Mouse (Mus musculus): ENCODE measurements around the gene Cep19.
"Not testable (repeated sequence)": the region's sequence is repeated elsewhere in the genome, so short reads cannot be mapped to it uniquely, and the experiment has no call there.

Cep19 gene

DNA sequence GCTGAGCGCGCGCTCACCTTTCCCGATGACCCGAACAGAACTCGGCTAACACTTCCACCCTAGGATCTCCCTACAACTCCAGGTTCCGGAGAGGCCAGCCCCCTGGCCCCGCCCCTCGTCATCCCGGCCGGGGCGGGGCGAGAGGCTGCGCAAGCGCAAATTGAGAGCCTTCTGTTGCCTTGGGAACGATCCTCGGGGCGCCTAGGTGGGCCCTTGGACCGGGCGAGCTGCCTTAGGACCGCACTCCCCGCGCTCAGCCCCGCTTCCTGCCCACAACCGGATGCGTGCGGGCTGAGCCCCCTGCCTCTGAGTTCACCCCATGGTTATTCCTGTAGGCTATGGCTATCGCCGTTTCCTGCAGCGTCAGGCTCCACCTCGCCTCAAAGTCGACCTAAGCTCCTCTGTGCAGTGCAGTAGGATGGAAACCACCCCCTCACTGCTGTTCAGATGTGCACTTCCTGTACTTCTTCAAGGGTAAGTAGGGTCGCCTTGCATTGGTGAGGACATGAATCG is at the start of gene Cep19, which contains the start of gene Pigx:
Gene Cep19, plus strand, starts transcription at position 163 of the 513 bp plus-strand sequence.
Gene Pigx, minus strand, starts transcription at position 103 of the 513 bp plus-strand sequence.
- peak; percentile 96 for DNase-seq (ENCODE audit: low spot score)

DNA sequence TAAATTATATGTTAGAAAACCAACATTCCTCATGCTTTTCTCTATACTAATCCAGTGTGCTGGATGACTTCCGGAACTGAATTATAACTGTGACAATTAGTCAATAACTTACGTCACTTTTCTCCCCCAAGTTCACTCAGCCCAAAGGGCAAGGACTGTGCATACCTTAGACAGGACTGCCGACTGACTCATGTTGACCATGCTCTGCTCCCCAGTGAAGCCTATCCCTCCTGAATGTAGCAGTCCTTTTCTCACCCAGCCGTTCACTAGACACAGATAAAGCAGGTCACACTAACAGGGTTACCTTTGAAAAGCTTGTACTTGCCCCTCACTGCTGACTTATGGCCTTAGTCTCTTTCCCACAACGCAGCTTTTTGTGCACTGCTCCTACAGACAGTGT is 40.8 kb upstream of the Cep19 start:
- no peak for DNase-seq (ENCODE audit: low spot score)

DNA sequence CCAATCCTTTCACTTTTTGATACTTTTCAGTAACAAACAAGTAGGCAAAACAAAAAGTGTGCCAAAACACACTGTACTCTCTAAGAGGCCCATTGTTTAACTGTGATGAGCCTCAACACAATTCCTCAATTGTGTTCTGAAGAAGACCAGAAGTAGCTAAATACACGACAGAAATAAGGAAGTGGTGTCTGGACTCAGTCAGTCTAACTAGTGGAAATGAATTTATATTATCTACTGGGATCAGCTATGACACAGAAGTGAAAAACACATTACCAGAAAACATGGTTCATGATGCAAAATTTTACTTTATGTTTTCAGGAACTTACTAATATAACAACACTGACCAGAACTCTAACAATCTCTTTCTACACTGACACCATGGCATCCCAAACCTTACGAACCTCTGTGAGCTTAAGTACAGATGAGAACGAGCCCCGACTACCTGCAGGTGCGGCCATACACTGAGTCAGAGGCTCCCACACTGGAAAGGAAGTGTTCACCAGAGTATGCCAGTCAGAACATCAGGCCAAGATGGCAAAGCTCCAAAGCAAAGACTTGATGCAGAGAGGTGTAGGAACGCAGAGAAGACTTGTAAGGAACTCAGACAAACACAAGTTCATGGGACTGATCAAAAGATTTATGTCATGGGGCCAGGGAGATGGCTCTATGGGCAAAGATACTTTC is 39.6 kb upstream of the Cep19 start:
- DNase-seq (ENCODE audit: low spot score) = no peak

- DNase-seq (ENCODE audit: low spot score) = no peak
Observed at GRCm38 (mm10) chr16:32062226-32062625, 37.4 kb upstream of the Cep19 start.

DNA sequence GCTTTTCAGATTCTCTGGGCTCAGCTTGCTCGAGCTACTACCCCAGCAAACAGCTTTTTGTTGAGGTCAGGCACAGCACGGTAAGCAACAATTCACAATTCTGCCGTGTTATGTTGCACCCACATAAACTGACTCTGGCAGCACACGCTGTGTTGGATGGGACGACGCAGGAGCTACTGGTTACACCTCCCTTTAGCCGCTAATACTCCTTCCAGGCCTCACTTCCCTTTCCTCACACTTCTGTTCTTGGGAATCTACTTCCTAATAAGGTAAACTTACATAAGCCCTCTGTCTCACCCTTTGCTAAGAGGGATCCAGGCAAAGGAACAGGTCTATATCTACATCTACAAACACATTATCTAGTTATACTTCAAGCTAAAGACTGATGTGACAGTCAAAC is 35.7 kb upstream of the Cep19 start:
- no peak for DNase-seq (ENCODE audit: low spot score)

DNA sequence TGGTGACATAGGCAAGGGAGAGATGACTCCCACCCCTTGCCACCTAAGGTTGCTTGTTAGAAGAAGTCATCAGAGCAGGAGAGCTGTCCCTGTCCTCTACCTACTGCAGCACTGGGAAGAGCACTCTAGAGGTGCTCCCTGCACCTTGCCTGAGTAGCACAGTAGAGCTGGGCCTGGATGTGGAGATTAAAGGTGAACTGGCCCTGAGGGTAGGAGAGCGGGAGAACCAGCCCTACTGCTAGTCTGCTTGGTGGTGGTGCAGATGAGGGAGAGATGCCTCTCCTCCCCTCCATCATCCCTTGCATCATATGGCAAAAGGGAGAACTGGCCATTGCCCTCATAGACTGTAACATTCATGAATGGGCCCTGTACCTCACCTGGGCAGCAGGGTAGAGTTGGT is 32.7 kb upstream of the Cep19 start:
- DNase-seq (ENCODE audit: low spot score) = no peak

DNA sequence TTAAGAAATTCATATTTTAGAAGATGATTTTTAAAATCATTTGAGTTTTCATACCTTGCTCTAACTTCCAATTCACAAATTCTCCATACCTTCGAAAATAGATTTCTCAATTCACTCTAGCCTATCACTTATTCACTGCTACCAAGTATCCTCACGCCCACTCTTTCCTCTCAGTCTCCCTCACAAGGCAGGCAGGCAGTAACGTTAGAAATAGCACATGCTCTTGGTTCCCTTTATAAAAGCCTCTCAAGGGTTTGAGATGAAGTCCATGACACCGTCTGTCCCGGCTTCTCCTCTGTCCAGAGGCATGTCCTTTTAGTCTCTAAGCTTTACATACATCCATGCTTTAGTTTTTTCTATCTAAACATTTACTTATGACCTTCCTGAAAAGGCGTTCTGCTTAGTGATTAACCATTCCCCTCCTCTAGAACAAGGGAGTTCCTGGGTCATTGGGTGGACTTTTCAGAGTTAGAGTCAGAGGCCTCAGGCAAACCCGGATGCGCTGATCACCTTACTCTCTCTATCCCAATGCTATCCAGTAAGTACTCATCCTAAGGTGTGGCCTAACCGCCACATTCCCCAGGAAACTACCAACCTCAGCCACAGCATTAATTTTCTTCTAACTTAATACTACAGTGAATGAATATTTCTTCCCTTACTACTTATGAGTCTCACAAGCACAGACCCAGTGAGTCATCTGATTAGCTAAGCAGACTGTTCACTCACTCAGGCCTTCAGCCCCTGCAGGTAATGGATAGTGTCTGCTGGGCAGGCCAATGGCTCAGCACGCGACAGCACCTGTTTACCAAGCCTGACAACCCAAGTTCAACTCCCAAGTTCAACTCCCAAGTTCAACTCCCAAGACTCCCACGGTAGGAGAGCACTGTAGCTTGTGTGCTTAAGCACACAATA is 31.0 kb upstream of the Cep19 start:
- no peak for DNase-seq (ENCODE audit: low spot score)

GRCm38 (mm10) chr16:32070070-32070469 is 29.5 kb upstream of the Cep19 start:
- DNase-seq (ENCODE audit: low spot score) = not testable (repeated sequence)

DNA sequence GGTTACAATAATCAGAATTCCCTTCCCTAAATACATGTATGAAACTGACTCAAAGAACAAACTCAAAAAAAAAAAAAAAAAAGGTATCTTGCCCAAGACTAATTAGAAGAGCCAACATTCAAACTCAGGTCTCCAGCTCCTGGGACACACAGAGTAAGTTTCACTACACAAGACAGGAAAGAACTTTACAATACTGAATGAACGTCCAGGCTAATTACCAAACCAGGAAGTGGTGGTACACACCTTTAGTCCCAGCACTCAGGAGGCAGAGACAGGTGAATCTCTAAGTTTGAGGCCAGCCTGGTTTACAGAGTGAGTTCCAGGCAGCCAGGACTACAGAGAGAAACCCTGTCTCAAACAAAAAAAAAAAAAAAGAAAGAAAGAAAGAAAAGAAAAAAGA is 23.8 kb upstream of the Cep19 start:
- DNase-seq (ENCODE audit: low spot score) = no peak

DNA sequence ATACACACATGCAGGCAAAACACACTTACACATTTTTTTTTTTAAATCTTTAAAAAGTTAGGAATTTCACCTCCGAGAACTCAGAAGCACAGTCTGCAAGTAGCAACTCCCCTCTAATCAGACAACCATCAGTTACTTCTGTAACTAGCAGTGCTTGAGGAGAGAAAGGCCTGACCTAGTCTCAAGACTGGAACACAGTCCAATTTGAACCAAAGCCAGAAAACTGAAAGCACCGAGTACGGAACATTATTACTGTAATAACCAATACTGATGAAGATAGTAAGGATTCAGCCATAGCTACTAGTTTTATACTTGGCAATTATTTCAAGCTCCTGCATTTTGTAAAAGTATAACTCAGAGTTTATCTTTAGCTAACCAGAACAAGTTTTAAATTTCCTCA is 23.2 kb upstream of the Cep19 start:
- DNase-seq (ENCODE audit: low spot score) = no peak

- DNase-seq (ENCODE audit: low spot score) = no peak
Observed at GRCm38 (mm10) chr16:32077648-32078407, 21.8 kb upstream of the Cep19 start.

DNA sequence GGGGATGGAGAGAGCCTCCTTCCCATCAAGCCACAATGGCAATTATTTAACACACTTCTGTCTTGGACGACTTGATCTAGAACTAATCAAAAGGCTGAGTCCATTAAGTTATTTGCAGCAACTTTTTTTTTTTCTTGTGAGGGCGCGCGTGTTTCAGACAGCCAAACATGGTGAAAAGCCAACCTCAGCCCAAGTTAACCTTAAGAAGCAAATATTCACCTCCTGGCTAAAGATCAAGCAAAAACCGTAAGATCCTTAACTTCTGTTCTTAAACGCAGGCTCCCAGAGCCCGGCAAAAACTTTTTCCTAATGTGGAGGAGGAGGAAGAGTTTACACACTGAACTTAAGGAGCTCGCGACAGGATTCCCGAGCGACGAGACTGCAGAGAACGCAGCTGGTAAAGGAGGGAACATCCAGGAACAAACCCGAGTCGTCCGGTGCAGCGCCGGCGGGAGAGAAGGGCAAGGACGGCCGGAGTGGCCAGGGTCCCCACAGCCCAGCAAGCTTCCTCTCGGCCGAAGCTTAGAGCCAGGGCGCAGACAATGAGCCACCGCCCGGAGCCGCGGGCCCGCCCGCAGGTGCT is 21.1 kb upstream of the Cep19 start:
- DNase-seq (ENCODE audit: low spot score) = peak; percentile 74

GRCm38 (mm10) chr16:32078991-32079511 is 20.5 kb upstream of the Cep19 start, which contains the start of gene Pak2:
Pak2 (minus strand) TSS chr16:32079342.
- DNase-seq (ENCODE audit: low spot score) = peak; percentile 92

GRCm38 (mm10) chr16:32087629-32088443 is 11.8 kb upstream of the Cep19 start:
- no peak for DNase-seq (ENCODE audit: low spot score)

DNA sequence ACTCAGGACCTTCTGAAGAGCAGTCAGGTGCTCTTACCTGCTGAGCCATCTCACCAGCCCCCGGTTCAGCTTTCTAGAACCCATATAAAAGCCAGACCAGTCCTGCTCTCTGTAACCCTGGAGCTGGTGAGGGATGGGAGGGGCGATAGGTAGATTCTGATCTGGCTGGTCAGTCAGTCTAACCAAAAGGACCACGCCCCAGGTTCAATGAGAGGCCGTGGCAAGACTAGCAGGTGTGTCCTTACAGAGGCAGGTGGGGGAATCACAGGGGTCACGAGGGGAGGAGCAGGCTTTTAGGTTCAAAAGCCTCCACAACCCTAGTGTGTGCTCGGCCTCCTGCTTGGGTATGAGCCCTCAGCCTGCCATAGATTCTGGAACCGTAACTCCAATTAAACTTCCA is 8.1 kb upstream of the Cep19 start:
- no peak for DNase-seq (ENCODE audit: low spot score)

- not testable (repeated sequence) for DNase-seq (ENCODE audit: low spot score)
Observed at GRCm38 (mm10) chr16:32097757-32098156, 1.8 kb upstream of the Cep19 start.

GRCm38 (mm10) chr16:32098897-32099637 is 533 bp upstream of the Cep19 start:
- no peak for DNase-seq (ENCODE audit: low spot score)

DNA sequence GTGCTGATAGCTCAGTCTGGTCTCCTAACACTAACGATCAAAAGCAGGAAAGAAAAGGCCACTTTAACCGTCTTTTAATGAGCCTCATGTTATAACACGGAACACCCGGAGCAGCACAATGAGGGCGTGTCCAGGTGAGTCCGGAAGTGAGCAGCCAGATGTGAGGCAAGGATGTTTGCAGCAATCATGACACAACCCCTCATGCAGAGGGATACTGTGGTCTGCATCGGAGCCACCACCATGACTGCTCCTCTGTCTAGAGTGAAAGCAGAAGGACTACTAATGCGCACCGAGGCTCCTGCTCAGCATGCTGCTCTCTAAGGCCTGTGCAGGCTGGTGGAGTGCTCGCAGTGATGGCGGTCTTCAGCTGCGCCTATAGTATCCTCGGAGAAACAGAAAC is 2.7 kb downstream of the Cep19 start:
- no peak for DNase-seq (ENCODE audit: low spot score)

DNA sequence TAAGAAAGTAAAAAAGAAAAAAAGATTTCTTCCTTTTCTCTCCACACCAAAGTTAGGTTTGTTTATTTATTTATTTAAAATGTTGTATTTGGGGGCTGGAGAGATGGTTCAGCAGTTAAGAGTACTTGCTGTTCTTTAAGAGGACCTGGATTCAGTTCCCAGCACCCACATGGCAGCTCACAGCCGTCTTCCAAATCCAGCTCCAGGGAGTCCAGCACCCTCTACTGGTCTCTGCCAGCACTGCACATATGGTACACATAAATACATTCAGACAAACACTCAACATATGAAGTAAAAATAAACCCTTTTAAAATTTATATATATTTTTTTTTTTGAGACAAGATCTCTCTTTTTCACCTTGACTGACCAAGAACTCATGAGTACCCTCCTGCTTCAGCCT is 6.1 kb downstream of the Cep19 start:
- no peak for DNase-seq (ENCODE audit: low spot score)

All from embryo, embryonic 10.5 days (tissue).